Mouse (Mus musculus): ENCODE measurements around the gene Uvssa.

DNA sequence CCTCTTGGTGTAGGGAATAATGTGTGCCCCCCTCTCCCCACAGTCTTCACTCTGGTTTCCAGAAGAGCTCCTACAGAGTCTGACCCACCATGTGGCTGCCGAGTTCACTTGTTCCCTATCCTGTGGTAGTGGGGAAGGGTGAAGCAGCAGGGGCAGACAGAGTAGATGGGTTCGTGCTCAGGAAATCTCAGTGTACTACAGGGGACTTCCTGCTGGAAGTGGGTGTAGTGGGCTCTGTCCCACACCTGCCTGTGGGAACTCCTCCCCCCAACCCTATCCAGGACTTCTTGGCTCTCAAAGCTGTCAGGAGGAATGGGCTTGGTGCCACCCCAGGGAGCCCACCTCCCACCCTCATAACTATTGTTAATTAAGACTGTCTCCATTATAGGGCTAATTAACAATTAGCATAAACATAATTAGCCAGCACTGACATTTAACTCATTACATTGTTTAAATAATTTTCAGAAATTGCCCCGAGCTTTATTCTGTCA, 79.8 kb downstream of the Uvssa start:
- TF ChIP-seq POLR2A (IDR thresholded peaks at IDR 0.05; ENCODE audit: low read depth, low read length), result no peak
- no peak for TF ChIP-seq CTCF (conservative IDR thresholded peaks at IDR 0.05; ENCODE audit: insufficient read depth, insufficient read length, low read depth, low read length)

All from kidney, adult 2 months (tissue).